Mouse (Mus musculus) cerebellum, adult 9-10 months (tissue): ENCODE data around the gene Akr1d1.

Experiments used
- DNase-seq: peaks from one replicate; pipeline ENCODE4 v3.0.0; 2022

Gene Akr1d1

GRCm38 (mm10) chr6:37529940-37530339 lies at the start of gene Akr1d1:
Gene Akr1d1 (plus strand): TSS chr6:37530173.
- DNase-seq = no peak

GRCm38 (mm10) chr6:37481147-37481546 lies 48.8 kb upstream of the Akr1d1 start:
- no peak for DNase-seq

GRCm38 (mm10) chr6:37483262-37483661 lies 46.7 kb upstream of the Akr1d1 start:
- DNase-seq = no peak

GRCm38 (mm10) chr6:37484588-37485070 lies 45.3 kb upstream of the Akr1d1 start:
- no peak for DNase-seq

- DNase-seq = no peak
These were observed 43.5 kb upstream of the Akr1d1 start for GRCm38 (mm10) chr6:37486502-37486901.

GRCm38 (mm10) chr6:37492241-37492640 lies 37.7 kb upstream of the Akr1d1 start:
- DNase-seq = no peak

- no peak for DNase-seq
These were observed 35.0 kb upstream of the Akr1d1 start for GRCm38 (mm10) chr6:37494957-37495356.

- DNase-seq = no peak
These were observed 33.1 kb upstream of the Akr1d1 start for GRCm38 (mm10) chr6:37496866-37497265.

- no peak for DNase-seq
These were observed 24.4 kb upstream of the Akr1d1 start for GRCm38 (mm10) chr6:37505588-37505987.

GRCm38 (mm10) chr6:37506909-37507515 lies 23.0 kb upstream of the Akr1d1 start:
- no peak for DNase-seq

- DNase-seq = no peak
These were observed 19.2 kb upstream of the Akr1d1 start for GRCm38 (mm10) chr6:37510786-37511185.

- no peak for DNase-seq
These were observed 9.2 kb upstream of the Akr1d1 start for GRCm38 (mm10) chr6:37520631-37521375.

- DNase-seq = no peak
These were observed 2.1 kb downstream of the Akr1d1 start for GRCm38 (mm10) chr6:37532036-37532435.

GRCm38 (mm10) chr6:37536831-37537230 lies 6.9 kb downstream of the Akr1d1 start:
- no peak for DNase-seq

- DNase-seq = no peak
These were observed 7.8 kb downstream of the Akr1d1 start for GRCm38 (mm10) chr6:37537801-37538200.

GRCm38 (mm10) chr6:37538792-37539191 lies 8.8 kb downstream of the Akr1d1 start:
- no peak for DNase-seq

- DNase-seq = no peak
These were observed 9.4 kb downstream of the Akr1d1 start for GRCm38 (mm10) chr6:37539403-37539802.

- no peak for DNase-seq
These were observed 10.1 kb downstream of the Akr1d1 start for GRCm38 (mm10) chr6:37540113-37540512.

GRCm38 (mm10) chr6:37541171-37541570 lies 11.2 kb downstream of the Akr1d1 start:
- no peak for DNase-seq

- no peak for DNase-seq
These were observed 12.2 kb downstream of the Akr1d1 start for GRCm38 (mm10) chr6:37542145-37542544.

GRCm38 (mm10) chr6:37552760-37553159 lies 22.8 kb downstream of the Akr1d1 start:
- no peak for DNase-seq

GRCm38 (mm10) chr6:37553926-37554325 lies 24.0 kb downstream of the Akr1d1 start:
- DNase-seq = no peak

GRCm38 (mm10) chr6:37554327-37554726 lies 24.4 kb downstream of the Akr1d1 start:
- no peak for DNase-seq

GRCm38 (mm10) chr6:37563861-37564260 lies 33.9 kb downstream of the Akr1d1 start:
- no peak for DNase-seq
